Mouse (Mus musculus): ENCODE results near the gene Bnip1.

GRCm38 (mm10) chr17:26795386-26795785 lies 14.5 kb downstream of the Bnip1 start:
- TF ChIP-seq CTCF (conservative IDR thresholded peaks at IDR 0.05; ENCODE audit: insufficient read depth, insufficient read length, low read depth, low read length) (no peak), POLR2A (IDR thresholded peaks at IDR 0.05; ENCODE audit: low read depth, low read length) (no peak)
